Mouse (Mus musculus) thymus, adult 2 months (tissue): Measurements from ENCODE around the gene Cfp.

Experiments
- CTCF ChIP-seq: fragments of 200-500 bp; IDR thresholded peaks from 2 replicates; pipeline ENCODE4 v1.5.1; 2012; ENCODE audit warnings: mild to moderate bottlenecking, control low read depth, low read length, moderate library complexity, borderline replicate concordance; ENCODE audit not compliant: control insufficient read depth, poor library complexity, insufficient read depth; ENCODE audit errors: extremely low read depth
- POLR2A ChIP-seq: fragments of 200-500 bp; IDR thresholded peaks from 2 replicates; pipeline ENCODE4 v1.6.1; 2012; ENCODE audit warnings: mild to moderate bottlenecking, low read length, control low read depth, moderate library complexity; ENCODE audit not compliant: control insufficient read depth, poor library complexity, insufficient read depth; ENCODE audit errors: extremely low read depth

- TF ChIP-seq CTCF: no peak
- TF ChIP-seq POLR2A: no peak
Observed at GRCm38 (mm10) chrX:20950191-20950880, 19.0 kb upstream of the Cfp start, which contains the start of gene Elk1.
